Mouse (Mus musculus) heart, adult 2 months (tissue): ENCODE data around the gene Amigo3.

Experiments
- CTCF ChIP-seq: fragments of 200-600 bp; IDR thresholded peaks from 2 replicates; pipeline ENCODE4 v1.8.1; 2022; ENCODE audit warnings: antibody characterized with exemption, mild to moderate bottlenecking, moderate library complexity
- EP300 ChIP-seq: fragments of 200-500 bp; IDR thresholded peaks from 2 replicates; pipeline ENCODE4 v1.6.1; 2011; ENCODE audit warnings: low read depth, low read length, control low read depth; ENCODE audit not compliant: insufficient read depth
- POLR2A ChIP-seq: fragments of 200-500 bp; IDR thresholded peaks from 2 replicates; pipeline ENCODE4 v1.6.1; 2011; ENCODE audit warnings: mild to moderate bottlenecking, low read depth, low read length, control low read depth; ENCODE audit not compliant: insufficient read depth

GRCm38 (mm10) chr9:108099619-108100018 lies 46.7 kb downstream of the Amigo3 start:
- TF ChIP-seq CTCF (no peak), EP300 (no peak), POLR2A (no peak)
